In the genomic region with DNA sequence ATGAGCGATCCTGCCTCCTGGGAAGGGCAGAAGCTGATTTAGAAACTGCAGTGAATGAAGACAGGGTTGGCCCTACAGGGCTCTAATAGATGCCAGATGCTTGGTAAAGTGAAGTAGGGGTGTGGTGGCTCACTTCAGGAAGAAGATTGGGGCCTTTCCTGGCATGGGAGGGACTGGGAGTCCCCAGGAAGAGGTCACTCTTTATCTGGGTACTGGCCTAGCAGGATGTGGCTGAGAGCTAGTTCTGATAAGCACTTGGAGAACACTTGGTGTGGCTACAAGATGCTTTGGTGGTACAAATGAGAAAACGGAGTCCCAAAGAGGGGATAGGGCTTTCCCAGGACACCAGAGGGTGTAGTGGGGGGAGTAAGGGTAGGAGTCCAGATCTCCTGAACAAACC, we compare ENCODE assay signal across 18 mouse cellular contexts. TPM values are rescaled to one million over a fixed set of nuclear protein-coding genes. Genes with fewer than 3 reads are reported as not detected.
DNase-seq lines count a peak whose midpoint lies in the region; ATAC-seq lines count a peak whose summit lies in the region.
"Had no signal": no experiment of that assay in that cellular context is flagged by ENCODE, and none has a peak within 500 bp of the region (broad histone marks: within the 10 kb centered on the region; RNA-seq: fewer than 3 reads in every experiment).

No protein-coding gene starts in this region.

- H3K27me3 ChIP-seq in liver, embryonic 16.5 days (ENCODE audit: control insufficient read depth, insufficient read depth, low read depth, low read length), result no peaks in the 10 kb centered on the region
- H3K27me3 ChIP-seq in hindbrain, embryonic 12.5 days, result 0 out of 2 replicates have a peak, but pooled peaks cover 2% of the 10 kb centered on the region

- no peak overlapping the region for H3K4me3 ChIP-seq in liver, embryonic 16.5 days (ENCODE audit: low read depth, low read length)
- H3K4me3 ChIP-seq in hindbrain, embryonic 12.5 days, result no peak overlapping the region

- H3K27ac ChIP-seq in liver, embryonic 16.5 days (ENCODE audit: low read length), result peak overlapping the region; percentile 6; the same call in 1 of the 2 replicates
- no peak overlapping the region for H3K27ac ChIP-seq in hindbrain, embryonic 12.5 days

- no peaks in the 10 kb centered on the region for H3K9me3 ChIP-seq in liver, embryonic 16.5 days (replicated peaks; ENCODE audit: control insufficient read depth, low read length)
- no peaks in the 10 kb centered on the region for H3K9me3 ChIP-seq in hindbrain, embryonic 12.5 days (replicated peaks)

- no peaks in the 10 kb centered on the region for H3K36me3 ChIP-seq in liver, embryonic 16.5 days (ENCODE audit: control insufficient read depth, insufficient read depth)
- no peaks in the 10 kb centered on the region for H3K36me3 ChIP-seq in hindbrain, embryonic 12.5 days

- H3K4me2 ChIP-seq in liver, embryonic 16.5 days (ENCODE audit: low read depth, low read length), result peak overlapping the region; percentile 47
- no peak overlapping the region for H3K4me2 ChIP-seq in hindbrain, embryonic 12.5 days (replicated peaks)

- DNase-seq in frontal cortex, postnatal 36 days (ENCODE audit: low spot score in 2 of 2), result no peak
- DNase-seq in lung, adult 18-20 months, result peak; percentile 27 to 53
- no peak for DNase-seq in lung, postnatal 14 days
- peak; percentile 68 for DNase-seq in c-Kit-positive CD71-positive TER-119-positive erythroid progenitor cells, embryonic 14.5 days (ENCODE audit: low spot score)
- no peak for DNase-seq in adrenal gland, postnatal 36 days
- DNase-seq: B cell, adult 2 months; cerebellum, postnatal 25 days; gastrocnemius, postnatal 25 days; kidney, adult 9 months; left cerebral cortex, postnatal 4 days had no signal

- H3K4me1 ChIP-seq in liver, embryonic 16.5 days (ENCODE audit: control insufficient read depth, low read depth, low read length), result peaks cover 47% of the 10 kb centered on the region
- H3K4me1 ChIP-seq in hindbrain, embryonic 12.5 days, result peaks cover 11% of the 10 kb centered on the region

- peak; percentile 11; the same call in 1 of the 2 replicates for ATAC-seq in frontal cortex, adult (ENCODE audit: low TSS enrichment)
- ATAC-seq in liver, embryonic 16.5 days (ENCODE audit: low read depth), result peak; percentile 22
- ATAC-seq in hindbrain, embryonic 12.5 days (ENCODE audit: low FRiP score), result no peak
- ATAC-seq: forebrain, embryonic 16.5 days; hindbrain, embryonic 16.5 days had no signal

- 26% methylated on average over 2 of the region's 2 CpGs for WGBS in liver, embryonic 16.5 days (ENCODE audit: insufficient replicate concordance)
- WGBS in hindbrain, embryonic 12.5 days, result 69% methylated on average over 2 of the region's 2 CpGs

- no peak overlapping the region; the same call in 1 of the 2 replicates for H3K9ac ChIP-seq in liver, embryonic 16.5 days (ENCODE audit: low read depth, low read length)
- no peak overlapping the region for H3K9ac ChIP-seq in hindbrain, embryonic 12.5 days

RNA-seq across cellular contexts. Expression of gene Mob3c, which starts 3.7 kb away (rescaled TPM):
- polyA plus RNA-seq in liver, embryonic 16.5 days (2015; fragmentation: Nextera tagmentation; extraction: Ambion mirVana), result 7.8 and 10.2 TPM in 2 replicates
- 5.0 and 6.7 TPM in 2 replicates for polyA plus RNA-seq in hindbrain, embryonic 12.5 days (2016; fragmentation: Nextera tagmentation; extraction: Ambion mirVana)
- total RNA-seq in adrenal gland, postnatal 36 days (2021), result 10 to 100 TPM; 14.9 to 16.7 TPM

RNA-seq across cellular contexts. Expression of gene Mknk1, which starts 14.8 kb away (rescaled TPM):
- polyA plus RNA-seq in liver, embryonic 16.5 days (2015; fragmentation: Nextera tagmentation; extraction: Ambion mirVana), result 30.7 and 30.9 TPM in 2 replicates
- polyA plus RNA-seq in hindbrain, embryonic 12.5 days (2016; fragmentation: Nextera tagmentation; extraction: Ambion mirVana), result 28.0 and 30.8 TPM in 2 replicates
- total RNA-seq in adrenal gland, postnatal 36 days (2021), result 10 to 100 TPM; 36.3 to 44.5 TPM

RNA-seq across cellular contexts. Expression of gene Atpaf1, which starts 39.6 kb away (rescaled TPM):
- polyA plus RNA-seq in liver, embryonic 16.5 days (2015; fragmentation: Nextera tagmentation; extraction: Ambion mirVana), result 11.6 and 12.7 TPM in 2 replicates
- polyA plus RNA-seq in hindbrain, embryonic 12.5 days (2016; fragmentation: Nextera tagmentation; extraction: Ambion mirVana), result 41.4 and 42.1 TPM in 2 replicates
- total RNA-seq in adrenal gland, postnatal 36 days (2021), result 10 to 100 TPM; 49.8 to 57.1 TPM

RNA-seq across cellular contexts. Expression of gene Tex38, which starts 43.4 kb away (rescaled TPM):
- 0.12 TPM in 1 of 2 replicates, not detected in the other for polyA plus RNA-seq in liver, embryonic 16.5 days (2015; fragmentation: Nextera tagmentation; extraction: Ambion mirVana)
- 0.30 TPM in 1 of 2 replicates, not detected in the other for polyA plus RNA-seq in hindbrain, embryonic 12.5 days (2016; fragmentation: Nextera tagmentation; extraction: Ambion mirVana)
- 1 to 10 TPM; 2.4 to 3.2 TPM for total RNA-seq in adrenal gland, postnatal 36 days (2021)
- total RNA-seq: ES-E14; monocyte, adult 5-6 weeks had no signal
- polyA plus RNA-seq: embryonic facial prominence, embryonic 14.5 days had no signal

Comparison
In these comparisons a context has a peak if more than half of its experiments do, and no peak if none do; other contexts are left out.
1. DNase-seq: peak in lung, adult 18-20 months (2 of 2) and c-Kit-positive CD71-positive TER-119-positive erythroid progenitor cells, embryonic 14.5 days (single experiment); none in frontal cortex, postnatal 36 days (0 of 2), lung, postnatal 14 days (single experiment) and adrenal gland, postnatal 36 days (0 of 2).